Mouse (Mus musculus): ENCODE measurements at regions not wholly inside any gene's neighbourhood (a gene's known extent, or its start where the extent isn't known, plus 50 kb on each side); places are given as distances from the start of the nearest gene placed in this dataset.
A peak's percentile ranks its signal among the peaks of the same experiment; 100 is the strongest.

DNA sequence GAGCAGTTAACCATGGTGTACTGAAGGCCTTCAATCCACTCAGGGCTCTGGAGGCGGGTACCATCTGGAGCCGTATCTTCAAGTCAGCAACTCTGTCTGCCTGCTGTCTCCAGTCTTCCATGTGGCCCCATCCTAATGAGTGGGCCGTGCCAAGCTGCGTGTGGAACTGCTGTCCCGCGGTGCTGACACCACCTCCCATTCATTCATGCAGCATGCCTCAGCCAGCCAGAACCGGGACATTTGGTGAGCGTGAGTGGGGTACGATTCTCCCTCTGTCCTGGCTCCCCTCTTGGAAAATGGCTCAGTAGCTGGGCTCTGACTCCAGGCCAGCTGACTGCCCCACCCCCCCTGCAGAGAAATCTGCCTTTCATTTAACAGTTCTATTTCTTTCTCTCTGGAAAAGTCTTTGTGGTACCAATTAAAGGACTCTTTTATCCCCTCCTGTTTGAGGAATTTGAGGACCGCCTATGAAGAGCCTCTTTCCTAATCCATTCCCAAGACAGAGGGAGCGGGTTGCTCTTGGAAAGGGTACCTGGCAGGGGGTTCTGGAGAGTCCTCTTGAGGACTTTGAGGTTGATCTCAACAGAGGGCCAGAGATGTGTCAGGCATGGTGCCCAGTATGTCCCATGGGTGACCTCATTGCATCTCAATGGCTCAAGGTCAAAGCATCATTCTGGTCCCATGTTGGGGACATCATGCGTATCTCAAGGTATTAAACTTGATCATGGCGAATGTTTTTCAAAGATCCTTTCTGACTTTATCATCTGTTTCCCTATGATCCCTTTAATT, 55.5 kb upstream of the Brd7 start:
- 59% methylated on average over 13 of the region's 13 CpGs for WGBS
- Histone ChIP-seq H3K27ac (no peak overlapping the region), H3K36me3 (no peaks in the 10 kb centered on the region), H3K9me3 (no peaks in the 10 kb centered on the region), H3K4me3 (no peak overlapping the region), H3K9ac (no peak overlapping the region), H3K27me3 (no peaks in the 10 kb centered on the region), H3K4me2 (no peak overlapping the region), H3K4me1 (0 out of 2 replicates have a peak, but pooled peaks cover 4% of the 10 kb centered on the region)
- no peak for ATAC-seq (ENCODE audit: borderline replicate concordance, extremely low read depth, low FRiP score, low TSS enrichment)

DNA sequence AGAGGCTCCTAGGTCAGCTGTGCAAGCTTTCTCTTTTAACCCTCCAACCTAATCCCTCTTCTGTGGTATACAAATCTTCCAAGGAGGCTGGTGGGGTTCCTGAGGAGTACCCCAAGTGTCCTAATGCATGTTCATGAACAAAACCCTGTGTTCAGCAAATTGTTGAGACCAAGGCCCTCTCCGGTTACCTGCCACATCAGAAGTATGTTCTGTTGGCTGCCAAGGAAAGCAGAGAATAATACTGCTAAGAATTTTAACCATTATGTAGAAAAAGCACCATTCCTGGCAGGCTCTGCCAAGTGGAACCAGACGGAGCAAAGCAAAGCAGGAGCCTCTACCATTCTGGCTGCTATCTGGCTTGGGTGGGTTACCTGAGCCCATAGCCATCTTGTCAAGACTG, 61.3 kb upstream of the Brd7 start:
- Histone ChIP-seq H3K9ac (no peak overlapping the region), H3K27ac (no peak overlapping the region), H3K36me3 (no peaks in the 10 kb centered on the region), H3K9me3 (no peaks in the 10 kb centered on the region), H3K4me1 (no peaks in the 10 kb centered on the region), H3K4me2 (no peak overlapping the region), H3K4me3 (no peak overlapping the region), H3K27me3 (no peaks in the 10 kb centered on the region)
- ATAC-seq (ENCODE audit: borderline replicate concordance, extremely low read depth, low FRiP score, low TSS enrichment) = no peak
- WGBS = 78% methylated on average over 2 of the region's 2 CpGs

DNA sequence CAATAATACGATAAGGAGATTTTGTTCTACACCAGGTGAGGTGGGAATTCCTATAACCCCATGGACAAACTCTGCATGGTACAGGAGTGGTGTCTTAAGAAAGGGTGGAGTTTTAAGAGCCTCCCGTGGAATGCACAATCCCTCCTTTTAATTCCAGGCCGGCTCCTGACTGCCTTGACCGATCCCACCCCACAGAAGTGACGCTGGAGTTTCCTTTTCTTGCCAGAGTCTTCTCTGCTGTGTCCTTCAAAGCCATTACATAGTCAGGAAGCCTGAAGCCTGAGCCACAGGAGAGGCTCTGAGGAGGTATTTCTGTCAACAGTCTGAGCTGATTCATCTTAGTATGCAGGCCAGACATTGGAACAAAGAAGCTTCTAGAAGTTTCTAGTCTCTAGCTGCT, 66.6 kb upstream of the Brd7 start:
- Histone ChIP-seq H3K4me2 (no peak overlapping the region), H3K27me3 (no peaks in the 10 kb centered on the region), H3K27ac (no peak overlapping the region), H3K4me3 (no peak overlapping the region), H3K9ac (no peak overlapping the region), H3K36me3 (no peaks in the 10 kb centered on the region), H3K4me1 (no peaks in the 10 kb centered on the region), H3K9me3 (no peaks in the 10 kb centered on the region)
- no peak for ATAC-seq (ENCODE audit: borderline replicate concordance, extremely low read depth, low FRiP score, low TSS enrichment)
- 48% methylated on average over 5 of the region's 5 CpGs for WGBS

GRCm38 (mm10) chr8:88431389-88431788, 69.4 kb upstream of the Brd7 start:
- Histone ChIP-seq H3K4me1 (no peaks in the 10 kb centered on the region), H3K4me3 (no peak overlapping the region), H3K36me3 (no peaks in the 10 kb centered on the region), H3K9ac (no peak overlapping the region), H3K27me3 (no peaks in the 10 kb centered on the region), H3K4me2 (no peak overlapping the region), H3K27ac (no peak overlapping the region), H3K9me3 (no peaks in the 10 kb centered on the region)
- no peak for ATAC-seq (ENCODE audit: borderline replicate concordance, extremely low read depth, low FRiP score, low TSS enrichment)
- WGBS = 45% methylated on average over 6 of the region's 6 CpGs

DNA sequence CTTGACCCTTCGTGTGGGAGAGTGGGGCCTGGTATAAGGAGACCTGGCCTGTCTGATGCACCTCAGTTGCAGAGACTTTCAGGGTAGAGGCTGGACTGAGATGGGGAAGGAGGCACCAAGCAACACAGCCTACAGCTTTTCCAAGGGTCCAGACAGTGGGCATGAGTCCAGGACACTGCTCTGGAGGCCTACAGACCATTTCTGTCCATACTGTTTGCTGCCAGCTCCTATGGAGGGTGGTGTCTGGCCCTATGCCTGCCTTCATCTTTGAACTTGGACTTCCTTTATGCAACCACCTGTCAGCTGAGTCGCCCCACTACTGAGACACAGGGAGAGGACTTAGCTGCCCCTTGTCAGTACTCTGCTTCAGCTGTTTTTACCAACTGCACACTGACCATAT, 73.7 kb upstream of the Brd7 start:
- Histone ChIP-seq H3K36me3 (no peaks in the 10 kb centered on the region), H3K9ac (no peak overlapping the region), H3K27me3 (0 out of 2 replicates have a peak, but pooled peaks cover 4% of the 10 kb centered on the region), H3K4me1 (no peaks in the 10 kb centered on the region), H3K9me3 (no peaks in the 10 kb centered on the region), H3K4me3 (no peak overlapping the region), H3K4me2 (no peak overlapping the region), H3K27ac (no peak overlapping the region)
- ATAC-seq (ENCODE audit: borderline replicate concordance, extremely low read depth, low FRiP score, low TSS enrichment) = no peak
- 86% methylated on average over 2 of the region's 2 CpGs for WGBS

GRCm38 (mm10) chr8:88440219-88440618, 78.2 kb upstream of the Brd7 start:
- H3K27me3 ChIP-seq = 0 out of 2 replicates have a peak, but pooled peaks cover 4% of the 10 kb centered on the region
- no peaks in the 10 kb centered on the region for H3K4me1 ChIP-seq
- H3K9ac ChIP-seq = no peak overlapping the region
- H3K9me3 ChIP-seq = no peaks in the 10 kb centered on the region
- no peak overlapping the region for H3K4me2 ChIP-seq
- 56% methylated on average over 15 of the region's 15 CpGs for WGBS
- H3K36me3 ChIP-seq = no peaks in the 10 kb centered on the region
- no peak for ATAC-seq (ENCODE audit: borderline replicate concordance, extremely low read depth, low FRiP score, low TSS enrichment)
- no peak overlapping the region for H3K27ac ChIP-seq
- H3K4me3 ChIP-seq = no peak overlapping the region

DNA sequence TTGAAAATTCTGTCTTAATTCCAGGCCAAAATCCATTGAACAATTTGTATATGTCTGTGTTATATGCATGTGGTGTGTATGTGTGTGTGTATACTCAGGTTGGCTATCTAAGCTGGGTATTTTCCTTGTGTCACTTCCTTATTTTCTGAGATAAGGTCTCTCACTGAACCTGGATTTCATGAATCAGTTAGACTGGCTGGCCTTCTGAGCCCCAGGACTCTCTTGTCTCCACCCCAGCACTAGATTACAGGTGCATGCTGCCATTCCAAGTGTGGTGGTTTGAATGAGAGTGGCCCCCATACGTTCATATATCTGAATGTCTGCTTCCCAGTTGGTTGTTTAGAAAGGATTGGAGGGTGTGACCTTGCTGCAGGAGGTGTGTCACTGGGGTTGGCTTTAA, 77.8 kb upstream of the Nkd1 start:
- Histone ChIP-seq H3K4me1 (peaks cover 3% of the 10 kb centered on the region; the same call in 1 of the 2 replicates), H3K27ac (no peak overlapping the region), H3K9ac (no peak overlapping the region), H3K36me3 (no peaks in the 10 kb centered on the region), H3K27me3 (no peaks in the 10 kb centered on the region), H3K4me2 (no peak overlapping the region), H3K4me3 (no peak overlapping the region), H3K9me3 (no peaks in the 10 kb centered on the region)
- WGBS = 56% methylated on average over 1 of the region's 1 CpGs
- ATAC-seq (ENCODE audit: borderline replicate concordance, extremely low read depth, low FRiP score, low TSS enrichment) = no peak

DNA sequence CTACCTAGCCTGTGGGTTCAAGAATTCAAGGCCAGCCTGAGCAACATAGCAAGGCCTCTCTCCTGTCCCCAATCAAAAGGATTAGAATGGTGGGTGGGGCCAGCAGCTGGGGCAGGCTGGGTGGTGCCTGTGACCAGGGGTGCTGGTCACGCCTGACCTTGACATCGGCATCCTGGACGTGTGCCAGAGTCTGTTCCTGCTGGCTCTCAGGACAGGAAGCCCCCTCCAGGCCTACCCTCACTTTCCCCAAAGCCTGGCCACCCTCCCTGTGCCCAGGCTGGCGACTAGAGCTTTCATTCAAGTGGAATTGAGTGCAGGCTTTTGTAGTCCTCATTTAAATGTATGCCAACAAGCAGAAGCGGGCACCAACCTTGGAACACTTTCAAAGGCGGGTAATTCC, 73.7 kb upstream of the Nkd1 start:
- Histone ChIP-seq H3K4me3 (no peak overlapping the region), H3K4me1 (peaks cover 19% of the 10 kb centered on the region), H3K4me2 (no peak overlapping the region), H3K27ac (no peak overlapping the region), H3K9me3 (no peaks in the 10 kb centered on the region), H3K27me3 (peaks cover 21% of the 10 kb centered on the region), H3K36me3 (no peaks in the 10 kb centered on the region), H3K9ac (no peak overlapping the region)
- ATAC-seq (ENCODE audit: borderline replicate concordance, extremely low read depth, low FRiP score, low TSS enrichment) = peak; percentile 28; the same call in 1 of the 2 replicates
- 36% methylated on average over 6 of the region's 6 CpGs for WGBS

DNA sequence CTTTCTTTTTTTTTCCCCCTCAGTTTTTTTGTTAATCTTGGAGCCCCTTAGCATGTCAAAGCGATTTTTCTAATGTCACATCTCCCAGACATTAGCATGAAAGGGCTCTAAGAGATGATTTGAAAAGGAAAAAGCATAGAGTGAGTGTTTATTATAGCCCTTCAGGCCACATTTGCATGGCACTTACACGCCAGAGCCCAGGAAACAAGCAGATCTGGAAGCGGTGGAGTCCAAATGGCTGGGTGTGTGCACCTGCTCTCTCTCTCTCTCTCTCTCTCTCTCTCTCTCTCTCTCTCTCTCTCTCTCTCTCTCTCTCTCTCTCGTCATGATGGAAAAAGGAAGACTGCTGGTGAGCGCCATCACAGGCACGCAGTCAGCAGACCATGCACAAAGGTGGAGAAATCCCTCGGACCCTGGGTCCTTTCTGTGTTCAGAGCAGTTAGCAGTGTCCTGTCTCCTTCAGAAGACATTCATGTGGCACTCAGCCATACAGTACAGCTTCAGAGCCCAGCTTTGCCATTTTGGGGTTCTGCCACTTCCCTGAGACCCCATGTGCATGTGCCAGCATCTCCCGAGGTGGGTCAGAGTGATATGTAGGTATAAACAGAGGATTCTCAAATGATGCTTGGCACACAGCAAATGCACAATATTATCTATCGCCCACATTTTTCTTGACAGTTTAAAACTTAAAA, 73.2 kb upstream of the Nkd1 start:
- no peak overlapping the region for H3K9ac ChIP-seq
- WGBS = 75% methylated on average over 8 of the region's 9 CpGs
- H3K4me3 ChIP-seq = no peak overlapping the region
- H3K4me1 ChIP-seq = peaks cover 19% of the 10 kb centered on the region
- H3K27ac ChIP-seq = no peak overlapping the region
- H3K4me2 ChIP-seq = no peak overlapping the region
- peaks cover 27% of the 10 kb centered on the region for H3K27me3 ChIP-seq
- ATAC-seq (ENCODE audit: borderline replicate concordance, extremely low read depth, low FRiP score, low TSS enrichment) = no peak
- no peaks in the 10 kb centered on the region for H3K9me3 ChIP-seq
- H3K36me3 ChIP-seq = no peaks in the 10 kb centered on the region

GRCm38 (mm10) chr8:88449001-88449400, 72.2 kb upstream of the Nkd1 start:
- Histone ChIP-seq H3K36me3 (no peaks in the 10 kb centered on the region), H3K4me2 (no peak overlapping the region), H3K27ac (no peak overlapping the region), H3K4me3 (no peak overlapping the region), H3K9ac (no peak overlapping the region), H3K4me1 (peaks cover 24% of the 10 kb centered on the region), H3K27me3 (peaks cover 35% of the 10 kb centered on the region), H3K9me3 (no peaks in the 10 kb centered on the region)
- WGBS = 85% methylated on average over 9 of the region's 9 CpGs
- ATAC-seq (ENCODE audit: borderline replicate concordance, extremely low read depth, low FRiP score, low TSS enrichment) = no peak

DNA sequence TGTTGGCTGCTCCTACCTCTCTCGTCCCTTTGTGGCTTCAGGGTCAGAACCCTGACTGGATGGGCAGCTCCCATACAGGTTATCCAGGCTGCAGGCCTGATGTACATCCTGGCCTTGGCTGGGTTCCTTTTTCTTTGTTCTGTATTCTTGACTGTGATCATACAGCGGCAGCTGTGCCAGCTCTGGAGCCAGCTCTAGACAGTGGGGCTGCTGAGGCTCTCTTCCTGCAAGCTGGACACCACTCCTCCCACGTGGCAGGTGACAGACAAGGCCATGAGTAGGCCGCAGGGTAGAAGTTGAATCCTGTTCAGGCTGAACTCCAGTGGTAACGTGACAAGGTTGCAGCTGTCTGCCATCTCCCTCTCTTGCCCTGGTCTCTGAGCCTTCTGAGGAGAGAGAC, 71.6 kb upstream of the Nkd1 start:
- H3K9me3 ChIP-seq = no peaks in the 10 kb centered on the region
- no peak overlapping the region for H3K4me2 ChIP-seq
- peaks cover 40% of the 10 kb centered on the region for H3K27me3 ChIP-seq
- H3K4me3 ChIP-seq = no peak overlapping the region
- H3K36me3 ChIP-seq = no peaks in the 10 kb centered on the region
- no peak overlapping the region for H3K27ac ChIP-seq
- H3K4me1 ChIP-seq = peaks cover 28% of the 10 kb centered on the region
- no peak for ATAC-seq (ENCODE audit: borderline replicate concordance, extremely low read depth, low FRiP score, low TSS enrichment)
- H3K9ac ChIP-seq = no peak overlapping the region
- WGBS = 61% methylated on average over 5 of the region's 5 CpGs

DNA sequence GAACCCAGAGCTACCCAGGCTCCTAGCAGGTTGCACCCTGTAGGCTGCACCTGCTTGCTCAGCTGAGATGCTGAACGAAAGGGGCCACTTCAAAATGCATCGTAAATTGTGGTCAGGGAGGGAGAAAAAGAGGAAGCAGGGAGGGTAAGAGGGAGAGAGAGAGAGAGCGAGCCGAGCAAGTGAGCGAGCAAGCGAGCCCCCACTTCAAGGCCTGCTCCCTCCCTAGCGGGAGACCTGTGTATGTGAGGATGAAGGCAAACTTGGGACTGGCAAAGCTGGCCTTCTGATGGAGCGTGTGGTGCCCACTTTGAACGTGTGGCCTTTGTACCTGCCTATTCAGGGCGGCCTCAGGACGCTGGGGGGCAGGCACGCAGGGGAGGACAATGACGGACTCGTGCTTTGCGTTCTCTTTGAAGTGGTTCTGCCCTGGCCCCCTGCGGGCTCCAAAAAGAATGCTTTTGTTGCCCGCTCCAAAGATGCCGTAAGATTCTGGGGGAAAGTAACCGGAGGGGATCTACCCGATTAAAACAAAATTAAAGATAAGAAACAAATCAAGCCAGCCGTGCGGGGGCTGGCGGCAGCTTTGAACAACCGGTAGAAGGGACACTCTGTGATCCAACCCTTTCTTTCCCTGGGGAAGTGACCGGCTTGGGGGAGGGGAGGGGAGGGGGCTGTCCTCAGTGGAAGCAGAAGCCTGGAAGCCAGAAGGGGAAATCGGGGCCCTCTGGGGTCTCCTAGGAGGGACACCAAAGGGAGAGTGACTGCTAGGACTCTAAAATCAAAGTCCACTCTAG, 70.1 kb upstream of the Nkd1 start:
- WGBS = 9% methylated on average over 26 of the region's 26 CpGs
- peak overlapping the region; percentile 8; the same call in 1 of the 2 replicates for H3K27ac ChIP-seq
- no peak for ATAC-seq (ENCODE audit: borderline replicate concordance, extremely low read depth, low FRiP score, low TSS enrichment)
- peak overlapping the region; percentile 47 for H3K4me2 ChIP-seq
- peaks cover 54% of the 10 kb centered on the region for H3K27me3 ChIP-seq
- no peak overlapping the region for H3K9ac ChIP-seq
- H3K4me3 ChIP-seq = no peak overlapping the region
- peaks cover 39% of the 10 kb centered on the region for H3K4me1 ChIP-seq
- no peaks in the 10 kb centered on the region for H3K36me3 ChIP-seq
- no peaks in the 10 kb centered on the region for H3K9me3 ChIP-seq

All from lung, embryonic 15.5 days (tissue).